Mouse (Mus musculus) CH12.LX (cell line): ENCODE results near the gene Fnbp1.

Source experiments
- CTCF ChIP-seq, 2 experiments: IDR thresholded peaks in 1 of 2; conservative IDR thresholded peaks in 1 of 2; 2 replicates each; pipeline ENCODE4 v1.5.1; 2011 to 2012; ENCODE audit warnings: low read depth in 2 of 2, low read length in 2 of 2, improper control_type of control experiment in 1 of 2, inconsistent platforms in 1 of 2, mild to moderate bottlenecking in 1 of 2, moderate library complexity in 1 of 2
- EP300 ChIP-seq: IDR thresholded peaks from 2 replicates; pipeline ENCODE4 v1.6.1; 2011; ENCODE audit warnings: low read length, improper control_type of control experiment
- IRF4 ChIP-seq: IDR thresholded peaks from 2 replicates; pipeline ENCODE4 v1.6.1; 2014; ENCODE audit warnings: low read depth, mild to moderate bottlenecking, inconsistent platforms, low read length, improper control_type of control experiment
- MAX ChIP-seq: IDR thresholded peaks from 2 replicates; pipeline ENCODE4 v1.6.1; 2011; ENCODE audit warnings: low read length, improper control_type of control experiment
- POLR2A ChIP-seq: IDR thresholded peaks from 2 replicates; pipeline ENCODE4 v1.6.1; 2011; ENCODE audit warnings: low read depth, mild to moderate bottlenecking, improper control_type of control experiment, low read length

DNA sequence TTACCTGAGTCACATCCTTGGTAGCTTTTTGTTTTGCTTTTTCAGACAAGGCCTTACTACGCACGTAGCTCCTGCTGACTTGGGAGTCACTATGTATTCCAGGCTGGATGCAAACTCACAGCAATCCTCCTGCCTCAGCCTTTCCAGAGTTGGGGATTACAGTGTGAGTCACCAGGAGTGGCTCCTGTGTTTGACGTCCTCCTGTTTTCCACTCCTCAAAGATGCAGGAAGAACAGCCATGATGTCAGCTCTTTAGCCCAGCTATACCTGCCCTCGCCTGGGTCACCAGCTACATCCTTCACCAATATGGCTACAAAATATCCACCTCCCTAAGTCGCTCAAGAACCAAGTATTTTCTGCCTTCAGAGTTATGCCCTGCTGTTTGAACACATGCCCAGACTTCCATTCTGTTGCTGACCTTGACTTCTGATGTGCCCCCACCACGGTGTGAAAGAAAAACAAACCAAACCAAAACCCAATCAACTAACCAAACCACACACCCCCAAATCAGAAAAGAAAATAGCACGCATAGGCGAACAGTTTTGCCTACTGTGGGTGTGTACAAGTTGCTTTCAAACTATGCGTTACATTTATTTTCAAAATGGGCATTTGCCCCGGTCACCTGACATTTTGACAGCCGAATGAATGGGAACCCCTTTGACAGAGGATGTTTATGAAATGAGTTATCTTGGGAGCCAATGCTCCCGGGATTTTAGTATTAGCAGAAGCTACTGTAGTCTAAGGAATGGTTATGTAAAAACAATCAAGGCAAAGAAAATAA is 1.6 kb downstream of the Fnbp1 start:
- TF ChIP-seq CTCF (conservative IDR thresholded peaks at IDR 0.05 in 1 of 2, IDR thresholded peaks at IDR 0.05 in 1 of 2; ENCODE audit: low read depth in 2 of 2, low read length in 2 of 2), result no peak
- no peak for TF ChIP-seq POLR2A
- TF ChIP-seq MAX, result no peak
- TF ChIP-seq EP300, result no peak
- no peak for TF ChIP-seq IRF4
